Mouse (Mus musculus) ES-E14 (cell line): ENCODE measurements at regions not wholly inside any gene's neighbourhood (a gene's known extent, or its start where the extent isn't known, plus 50 kb on each side); places are given as distances from the start of the nearest gene placed in this dataset.

ENCODE experiments used
- DNase-seq: peaks from one replicate; pipeline ENCODE4 v3.0.0-alpha.2; 2013; ENCODE audit warnings: low read depth, low spot score
- H3K27ac ChIP-seq: 2 replicates; pipeline ENCODE4 v1.5.1; 2012; ENCODE audit warnings: low read depth, mild to moderate bottlenecking, low read length, moderate library complexity, mixed read lengths; ENCODE audit not compliant: poor library complexity, insufficient read depth, severe bottlenecking
- H3K36me3 ChIP-seq: 2 replicates; pipeline ENCODE4 v1.6.1; 2012; ENCODE audit warnings: mild to moderate bottlenecking, low read length, moderate library complexity, mixed read lengths; ENCODE audit not compliant: control insufficient read depth, poor library complexity, insufficient read depth, severe bottlenecking
- H3K4me1 ChIP-seq, 2 experiments: fragments of 150-350 bp in 1 of 2; sonication (generic) in 1 of 2; 2 replicates each; pipeline ENCODE4 v1.6.1; 2012; ENCODE audit warnings: low read length in 2 of 2, mild to moderate bottlenecking in 1 of 2, mixed read lengths in 1 of 2; ENCODE audit not compliant: control insufficient read depth in 2 of 2, insufficient read depth in 2 of 2, poor library complexity in 1 of 2
- H3K4me3 ChIP-seq, 2 experiments: fragments of 150-350 bp in 1 of 2; sonication (generic) in 1 of 2; 2 replicates each; pipeline ENCODE4 v1.5.1; 2012; ENCODE audit warnings: low read length in 2 of 2, low read depth in 1 of 2, mild to moderate bottlenecking in 1 of 2, mixed read lengths in 1 of 2; ENCODE audit not compliant: insufficient read depth in 1 of 2, poor library complexity in 1 of 2, severe bottlenecking in 1 of 2
- H3K9ac ChIP-seq: 2 replicates; pipeline ENCODE4 v1.6.1; 2012; ENCODE audit warnings: low read depth, mild to moderate bottlenecking, low read length, mixed read lengths; ENCODE audit not compliant: poor library complexity, insufficient read depth, severe bottlenecking
- H3K9me3 ChIP-seq: fragments of 150-350 bp; sonication (generic); 2 replicates; pipeline ENCODE4 v1.6.1; 2012; ENCODE audit warnings: low read depth, mild to moderate bottlenecking, low read length; ENCODE audit not compliant: control insufficient read depth, insufficient read depth
- CHD2 ChIP-seq: IDR thresholded peaks from 2 replicates; pipeline ENCODE4 v1.6.1; 2014; ENCODE audit warnings: mild to moderate bottlenecking, low read depth, low read length, inconsistent platforms
- HCFC1 ChIP-seq: IDR thresholded peaks from 2 replicates; pipeline ENCODE4 v1.6.1; 2012; ENCODE audit warnings: low read length, inconsistent platforms, borderline replicate concordance; ENCODE audit not compliant: insufficient read depth
- MAFK ChIP-seq: IDR thresholded peaks from 2 replicates; pipeline ENCODE4 v1.6.1; 2014; ENCODE audit warnings: mild to moderate bottlenecking, low read depth, low read length, inconsistent platforms; ENCODE audit not compliant: insufficient read depth
- ZC3H11A ChIP-seq: IDR thresholded peaks from 2 replicates; pipeline ENCODE4 v1.6.1; 2012; ENCODE audit warnings: low read depth, mild to moderate bottlenecking, inconsistent platforms, low read length, borderline replicate concordance
- ZNF384 ChIP-seq: IDR thresholded peaks from 2 replicates; pipeline ENCODE4 v1.6.1; 2012; ENCODE audit warnings: low read depth, low read length, inconsistent platforms
- in situ Hi-C, 2 experiments: fragments of 600-800 bp; cut with MboI; formaldehyde crosslinking; loops; one replicate each; pipeline ENCODE4 v1.15.1; 2025; ENCODE audit warnings: low sequenced_read_pairs in 2 of 2, inconsistent platforms in 1 of 2; ENCODE audit not compliant: unreplicated experiment in 2 of 2

DNA sequence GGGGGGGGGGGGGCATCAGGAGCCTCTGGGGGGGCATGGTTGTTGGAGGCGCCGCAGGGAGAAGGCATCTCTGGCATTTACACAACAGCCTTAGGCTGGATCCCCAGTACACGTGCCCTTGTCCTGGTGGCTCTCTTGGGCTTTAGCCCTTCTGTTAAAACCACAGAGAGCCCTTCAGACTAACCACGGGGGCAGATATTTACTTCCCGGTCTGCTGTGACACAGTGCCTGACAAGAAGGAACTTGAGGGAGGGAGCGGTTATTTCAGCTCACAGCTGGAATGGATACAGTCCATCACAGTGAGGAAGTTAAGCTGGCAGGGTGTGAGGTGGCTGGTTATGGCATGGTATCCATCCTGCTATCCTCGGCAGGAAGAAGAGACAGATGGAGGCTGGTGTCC is 71.0 kb upstream of the Gm11733 start:
- no peak overlapping the region for H3K9ac ChIP-seq
- in situ Hi-C loops: no loop called here
- TF ChIP-seq CHD2 (no peak), MAFK (no peak), ZNF384 (no peak), HCFC1 (no peak), ZC3H11A (no peak)
- DNase-seq: no peak
- H3K9me3 ChIP-seq: no peaks in the 10 kb centered on the region
- H3K4me1 ChIP-seq: peaks cover 8 to 40% of the 10 kb centered on the region in 2 experiments
- no peak overlapping the region for H3K27ac ChIP-seq
- no peaks in the 10 kb centered on the region for H3K36me3 ChIP-seq
- no peak overlapping the region for H3K4me3 ChIP-seq

GRCm38 (mm10) chr11:117413942-117414705 is 70.0 kb upstream of the Gm11733 start:
- H3K4me3 ChIP-seq: no peak overlapping the region
- no peaks in the 10 kb centered on the region for H3K9me3 ChIP-seq
- no peak overlapping the region for H3K9ac ChIP-seq
- no peak for DNase-seq
- TF ChIP-seq ZNF384: no peak
- no peak for TF ChIP-seq CHD2
- no peak for TF ChIP-seq MAFK
- TF ChIP-seq ZC3H11A: no peak
- TF ChIP-seq HCFC1: no peak
- peaks cover 7 to 35% of the 10 kb centered on the region in 2 experiments for H3K4me1 ChIP-seq
- peak overlapping the region; percentile 38 for H3K27ac ChIP-seq
- H3K36me3 ChIP-seq: no peaks in the 10 kb centered on the region
- in situ Hi-C loops: no loop called here

DNA sequence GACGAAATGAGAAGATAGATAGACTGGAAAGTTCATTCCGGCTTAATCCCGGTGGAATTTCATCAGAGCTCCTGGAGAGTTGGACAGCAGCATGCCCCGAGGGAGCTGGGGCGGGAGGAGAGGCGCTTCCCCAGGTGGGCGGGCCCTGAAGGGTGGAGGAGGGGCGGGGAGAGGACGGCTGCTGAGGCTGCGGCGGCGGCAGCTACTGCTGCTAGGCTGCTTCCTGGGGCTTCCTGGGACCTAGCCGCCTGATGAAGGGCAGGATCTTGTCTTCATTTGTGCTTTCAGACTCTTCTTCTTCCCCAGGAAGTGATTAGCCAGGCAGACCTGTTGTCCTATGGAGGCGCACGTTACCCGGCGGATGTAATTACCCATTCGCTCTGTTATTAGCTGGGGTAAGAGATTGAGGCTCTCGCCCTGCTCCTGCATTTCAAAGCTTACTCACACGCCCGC is 69.3 kb upstream of the Gm11733 start:
- Histone ChIP-seq H3K9me3 (no peaks in the 10 kb centered on the region), H3K4me1 (peaks cover 7 to 32% of the 10 kb centered on the region in 2 experiments), H3K4me3 (peak overlapping the region; percentile 7 to 46; a peak in 3 of 4 replicates), H3K27ac (no peak overlapping the region), H3K9ac (no peak overlapping the region), H3K36me3 (no peaks in the 10 kb centered on the region)
- peak; percentile 86 for DNase-seq
- in situ Hi-C loops: no loop called here
- TF ChIP-seq ZNF384 (no peak), HCFC1 (no peak)

DNA sequence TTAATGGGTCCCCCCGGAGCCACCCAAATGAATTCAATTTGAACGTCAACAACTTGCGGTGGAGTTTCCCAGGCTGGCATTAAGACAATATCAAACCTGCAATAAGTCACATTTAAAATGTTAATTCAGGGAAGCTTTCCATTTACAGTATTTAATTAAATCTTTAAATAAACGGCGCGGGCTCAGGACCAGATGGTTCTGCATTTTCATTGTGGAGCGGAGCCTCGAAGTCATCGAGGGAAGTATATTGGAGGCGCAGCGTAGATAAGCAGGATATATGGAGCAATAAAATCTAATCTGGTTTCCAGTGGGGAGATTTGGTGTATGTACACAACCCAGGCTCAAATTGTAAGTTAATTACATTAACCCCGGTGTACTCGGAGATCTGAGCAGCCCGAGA is 68.7 kb upstream of the Gm11733 start:
- Histone ChIP-seq H3K9me3 (no peaks in the 10 kb centered on the region), H3K36me3 (no peaks in the 10 kb centered on the region), H3K4me1 (peaks cover 7 to 30% of the 10 kb centered on the region in 2 experiments), H3K4me3 (no peak overlapping the region), H3K27ac (no peak overlapping the region), H3K9ac (no peak overlapping the region)
- in situ Hi-C loops: no loop called here
- no peak for DNase-seq
- TF ChIP-seq ZC3H11A (no peak), HCFC1 (no peak), CHD2 (no peak), ZNF384 (no peak), MAFK (no peak)

DNA sequence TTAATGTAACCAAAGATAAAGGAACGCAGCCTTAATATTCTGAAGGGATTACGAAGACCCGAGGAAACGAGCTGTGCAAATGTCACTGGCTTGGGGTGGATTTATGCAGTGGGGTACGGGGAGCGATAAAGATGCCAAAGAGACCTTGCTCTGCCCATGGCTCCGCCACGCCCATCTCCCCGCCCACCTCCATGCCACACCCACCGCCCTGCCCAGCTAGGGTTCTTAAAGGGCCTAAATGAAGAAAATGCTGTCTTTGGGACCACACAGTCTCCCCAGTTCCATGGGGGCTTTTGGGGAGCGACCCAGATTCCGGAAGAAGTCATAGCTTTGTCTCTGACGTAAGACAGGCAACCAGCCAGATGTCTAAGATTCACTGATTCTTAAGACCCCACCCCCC is 68.2 kb upstream of the Gm11733 start:
- no peak overlapping the region for H3K4me3 ChIP-seq
- DNase-seq: no peak
- in situ Hi-C loops: no loop called here

More for the DNA sequence above, 68.2 kb upstream of the Gm11733 start:
- Histone ChIP-seq H3K9ac (no peak overlapping the region), H3K9me3 (no peaks in the 10 kb centered on the region), H3K27ac (no peak overlapping the region), H3K36me3 (no peaks in the 10 kb centered on the region), H3K4me1 (peaks cover 7 to 30% of the 10 kb centered on the region in 2 experiments)
- no peak for TF ChIP-seq CHD2
- TF ChIP-seq HCFC1: no peak
- no peak for TF ChIP-seq MAFK
- TF ChIP-seq ZC3H11A: no peak
- no peak for TF ChIP-seq ZNF384
